Mouse (Mus musculus) gastrocnemius, postnatal 25 days (tissue): ENCODE measurements around the gene Spic. TPM values are rescaled to one million over a fixed set of nuclear protein-coding genes. Genes with fewer than 3 reads are reported as not detected.
A peak's percentile ranks its signal among the peaks of the same experiment; 100 is the strongest.
"Not testable (repeated sequence)": the region's sequence is repeated elsewhere in the genome, so short reads cannot be mapped to it uniquely, and the experiment has no call there.

ENCODE experiments used
- DNase-seq: peaks from one replicate; pipeline ENCODE4 v3.0.0; 2022
- long read RNA-seq, 2 experiments: library from polyadenylated mRNA; stranded (forward); transcript quantifications; one replicate each; pipeline ENCODE4 v2.0.0; 2021
- total RNA-seq, 2 experiments: library from RNA; stranded (reverse); gene quantifications; 1 replicate in 1 of 2; 2 replicates in 1 of 2; pipeline ENCODE4 v1.2.3; 2021

Gene Spic
- total RNA-seq = not detected
- long read RNA-seq, experiment 1 = 0 reads
- long read RNA-seq, experiment 2 = 0 reads

- DNase-seq = no peak
These were observed at the start of gene Spic for GRCm38 (mm10) chr10:88684925-88685324. TSS of gene Spic (minus strand) at chr10:88685015.

- no peak for DNase-seq
These were observed 47.5 kb upstream of the Spic start for GRCm38 (mm10) chr10:88732309-88732622.

GRCm38 (mm10) chr10:88731496-88732308 is 46.9 kb upstream of the Spic start:
- DNase-seq = no peak

GRCm38 (mm10) chr10:88730571-88731495 is 46.0 kb upstream of the Spic start, which contains the start of gene Arl1:
TSS of gene Arl1 (plus strand) at chr10:88730858.
- peak; percentile 92 for DNase-seq

- no peak for DNase-seq
These were observed 43.4 kb upstream of the Spic start for GRCm38 (mm10) chr10:88728166-88728565.

GRCm38 (mm10) chr10:88727128-88727527 is 42.3 kb upstream of the Spic start:
- no peak for DNase-seq

- no peak for DNase-seq
These were observed 40.5 kb upstream of the Spic start for GRCm38 (mm10) chr10:88725343-88725742.

- no peak for DNase-seq
These were observed 34.8 kb upstream of the Spic start for GRCm38 (mm10) chr10:88719618-88720017.

GRCm38 (mm10) chr10:88717756-88718025 is 32.9 kb upstream of the Spic start:
- DNase-seq = no peak

GRCm38 (mm10) chr10:88716986-88717755 is 32.4 kb upstream of the Spic start:
- DNase-seq = no peak

- no peak for DNase-seq
These were observed 30.8 kb upstream of the Spic start for GRCm38 (mm10) chr10:88715621-88716020.

GRCm38 (mm10) chr10:88714744-88715143 is 29.9 kb upstream of the Spic start:
- DNase-seq = no peak

GRCm38 (mm10) chr10:88712359-88712758 is 27.5 kb upstream of the Spic start:
- DNase-seq = no peak

GRCm38 (mm10) chr10:88708671-88709523 is 24.1 kb upstream of the Spic start:
- no peak for DNase-seq

- no peak for DNase-seq
These were observed 16.1 kb upstream of the Spic start for GRCm38 (mm10) chr10:88700938-88701337.

- no peak for DNase-seq
These were observed 1.8 kb downstream of the Spic start for GRCm38 (mm10) chr10:88682904-88683563.

- DNase-seq = no peak
These were observed 12.0 kb downstream of the Spic start for GRCm38 (mm10) chr10:88672825-88673224.

- no peak for DNase-seq
These were observed 12.7 kb downstream of the Spic start for GRCm38 (mm10) chr10:88672123-88672522.

- no peak for DNase-seq
These were observed 15.1 kb downstream of the Spic start for GRCm38 (mm10) chr10:88669719-88670118.

- not testable (repeated sequence) for DNase-seq
These were observed 21.0 kb downstream of the Spic start for GRCm38 (mm10) chr10:88663856-88664255.

GRCm38 (mm10) chr10:88658918-88659317 is 25.9 kb downstream of the Spic start:
- no peak for DNase-seq
